Mouse (Mus musculus) layer of hippocampus, adult 11-12 months (tissue): ENCODE measurements around the gene Igf2bp1.
"Not testable (repeated sequence)": the region's sequence is repeated elsewhere in the genome, so short reads cannot be mapped to it uniquely, and the experiment has no call there.

ENCODE experiments used
- DNase-seq: peaks from one replicate; pipeline ENCODE4 v3.0.0; 2022; ENCODE audit warnings: low spot score

The Igf2bp1 gene

GRCm38 (mm10) chr11:95963304-95963703 is 42.4 kb downstream of the Igf2bp1 start:
- DNase-seq = no peak

- no peak for DNase-seq
These were observed 46.6 kb downstream of the Igf2bp1 start for GRCm38 (mm10) chr11:95959152-95959551.

DNA sequence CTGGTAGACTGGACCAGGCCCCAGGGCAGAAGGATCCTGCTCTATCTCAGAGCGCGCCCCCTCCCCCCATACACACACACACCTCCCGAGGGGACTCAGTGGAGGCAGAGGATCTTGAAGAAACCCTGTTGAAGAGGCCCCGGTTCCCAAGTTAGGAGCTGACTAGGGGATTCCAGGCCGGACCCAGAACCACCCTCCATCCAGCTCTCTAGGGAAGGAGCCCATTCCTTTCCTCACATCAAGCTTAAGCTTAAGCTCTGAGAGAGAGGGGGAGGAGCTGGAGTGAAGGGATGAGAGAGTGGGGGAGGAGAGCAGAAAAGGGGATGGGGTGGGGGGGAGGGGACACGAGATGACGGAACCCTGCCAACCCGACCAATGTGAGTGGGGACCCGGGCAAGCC is 47.5 kb downstream of the Igf2bp1 start:
- DNase-seq = no peak

GRCm38 (mm10) chr11:95957407-95957806 is 48.3 kb downstream of the Igf2bp1 start:
- no peak for DNase-seq

GRCm38 (mm10) chr11:95953313-95953712 is 52.4 kb downstream of the Igf2bp1 start:
- DNase-seq = no peak

DNA sequence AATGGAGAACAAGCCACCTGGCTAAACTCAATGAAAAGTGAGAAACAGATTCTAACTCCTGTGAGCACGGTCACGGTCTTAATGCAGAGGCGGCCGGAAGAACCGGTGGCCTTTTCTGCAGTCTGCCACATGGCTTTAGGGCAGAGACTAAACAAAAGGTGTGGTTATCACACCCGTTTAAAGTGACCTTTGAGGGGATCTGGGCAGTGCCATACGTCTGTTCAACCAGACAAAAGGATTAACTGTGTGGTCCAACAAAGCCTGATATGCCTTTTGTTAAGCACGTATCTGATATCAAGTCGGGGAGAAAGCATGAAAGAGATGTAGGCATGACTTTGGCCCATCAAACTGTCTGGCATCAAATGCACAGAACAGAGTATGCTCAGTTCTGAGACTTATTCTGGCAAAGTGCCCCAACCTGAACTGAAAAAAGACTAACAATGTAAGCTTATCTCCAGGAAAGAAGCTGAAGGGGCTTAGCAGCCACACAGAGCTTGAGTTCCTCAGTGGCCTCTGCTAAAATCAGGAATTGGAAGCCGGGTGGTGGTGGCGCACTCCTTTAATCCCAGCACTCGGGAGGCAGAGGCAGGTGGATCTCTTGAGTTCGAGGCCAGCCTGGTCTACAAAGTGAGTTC is 59.8 kb downstream of the Igf2bp1 start:
- no peak for DNase-seq

- DNase-seq = no peak
These were observed 65.8 kb downstream of the Igf2bp1 start for GRCm38 (mm10) chr11:95939828-95940507.

DNA sequence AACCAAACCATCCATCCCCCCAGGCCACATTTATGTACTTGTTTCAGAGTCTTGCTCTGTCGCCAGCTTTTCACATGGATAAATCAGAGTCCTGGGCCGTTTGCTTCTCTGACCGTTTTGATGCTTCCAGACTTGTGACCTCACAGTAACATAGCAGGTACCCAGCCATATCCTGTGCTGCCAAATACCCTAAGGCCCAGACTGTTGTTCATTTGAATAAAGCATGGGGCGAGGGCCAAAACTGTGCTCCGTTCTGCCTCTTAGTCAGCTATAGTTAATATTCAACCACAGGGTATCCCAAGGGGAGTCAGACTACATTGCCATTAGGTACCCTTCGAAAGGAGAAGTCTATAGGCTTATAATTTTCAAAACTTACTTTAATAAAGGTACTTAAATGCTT is 69.3 kb downstream of the Igf2bp1 start:
- DNase-seq = no peak

DNA sequence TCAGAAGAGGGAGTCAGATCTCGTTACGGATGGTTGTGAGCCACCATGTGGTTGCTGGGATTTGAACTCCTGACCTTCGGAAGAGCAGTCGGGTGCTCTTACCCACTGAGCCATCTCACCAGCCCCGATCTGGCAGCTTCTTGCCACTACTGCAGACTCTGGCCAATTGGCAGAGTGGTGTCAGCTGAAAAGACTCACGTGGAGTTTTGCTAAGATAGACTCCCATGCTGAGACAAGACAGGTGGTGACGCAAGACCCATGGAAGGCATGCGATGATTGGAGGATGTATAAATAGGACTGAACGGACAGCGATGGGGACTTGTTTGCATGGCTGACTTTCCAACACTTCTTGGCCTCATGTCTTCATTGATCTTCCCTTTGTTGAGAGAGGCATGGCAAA is 73.6 kb downstream of the Igf2bp1 start:
- not testable (repeated sequence) for DNase-seq

- no peak for DNase-seq
These were observed 79.3 kb downstream of the Igf2bp1 start for GRCm38 (mm10) chr11:95926398-95926797.

GRCm38 (mm10) chr11:95925976-95926375 is 79.8 kb downstream of the Igf2bp1 start:
- DNase-seq = no peak

- DNase-seq = no peak
These were observed 81.5 kb downstream of the Igf2bp1 start for GRCm38 (mm10) chr11:95924215-95924614.

DNA sequence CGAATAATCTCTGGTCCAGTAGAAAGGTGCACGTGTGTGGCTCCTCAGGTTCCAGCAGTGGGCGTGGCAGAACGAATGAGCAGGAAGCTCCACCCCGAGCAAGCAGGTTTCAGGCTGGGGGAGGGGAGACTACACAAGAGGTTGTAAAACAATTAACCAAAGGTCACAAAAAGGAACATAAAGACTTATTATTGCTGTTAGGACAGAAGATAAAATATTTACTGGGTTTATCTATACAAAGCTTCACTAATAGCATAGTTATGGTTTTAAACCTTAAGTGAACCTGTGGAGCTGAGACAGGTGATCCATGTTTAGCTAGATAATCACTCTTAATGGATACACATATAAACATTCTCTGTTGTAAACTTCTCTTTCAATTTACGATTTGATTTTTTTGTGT is 82.3 kb downstream of the Igf2bp1 start:
- not testable (repeated sequence) for DNase-seq

DNA sequence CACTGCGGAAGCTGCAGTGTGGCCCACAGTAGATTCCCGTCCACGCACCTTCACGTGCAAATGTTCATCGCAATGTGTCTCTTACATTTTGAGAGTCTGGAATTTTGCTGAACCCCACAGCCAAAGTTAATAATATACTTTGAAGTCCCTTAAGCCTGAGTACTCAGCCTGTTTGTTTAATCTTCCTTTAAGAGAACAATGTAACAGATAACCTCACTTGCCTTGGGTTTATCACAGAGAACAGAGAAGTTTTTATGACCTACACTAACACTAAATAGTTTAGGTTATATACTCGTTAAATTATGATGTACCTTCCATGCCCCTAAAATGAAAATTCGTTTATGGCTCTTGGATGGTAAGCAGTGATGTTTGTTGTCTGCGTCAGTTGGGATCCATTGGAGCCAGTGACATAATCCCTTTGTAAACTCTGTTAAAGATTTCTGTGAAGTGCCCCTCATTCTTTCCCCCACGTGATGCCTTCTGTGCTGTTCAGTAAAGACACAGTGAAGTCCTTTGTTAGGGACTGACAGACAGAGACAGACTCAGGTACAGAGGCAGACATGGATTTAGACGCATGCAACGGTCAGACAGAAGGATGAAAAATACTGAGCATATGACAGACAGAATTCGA is 83.6 kb downstream of the Igf2bp1 start:
- no peak for DNase-seq

DNA sequence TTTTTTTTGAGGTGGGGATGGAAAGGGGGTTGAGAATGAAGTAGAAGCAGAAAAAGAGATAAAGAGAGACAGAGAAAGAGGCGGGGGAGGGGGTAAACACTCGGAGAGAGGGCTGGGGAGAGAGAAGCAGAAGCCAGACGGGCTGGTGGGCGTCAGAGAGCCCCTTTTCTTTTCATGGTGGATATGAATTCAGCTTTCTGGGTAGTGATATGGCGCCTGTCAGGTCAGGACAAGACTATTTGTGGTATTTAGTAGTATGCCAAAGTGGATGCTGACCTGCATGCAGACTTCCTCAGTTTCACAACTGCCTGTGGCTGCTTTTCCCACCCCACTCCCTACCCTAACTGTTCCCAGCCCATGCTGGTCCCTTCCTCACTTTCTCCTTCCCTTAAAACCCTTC is 89.3 kb downstream of the Igf2bp1 start:
- no peak for DNase-seq

GRCm38 (mm10) chr11:95915006-95915710 is 90.6 kb downstream of the Igf2bp1 start:
- DNase-seq = no peak

- peak; percentile 4 for DNase-seq
These were observed 91.2 kb downstream of the Igf2bp1 start, which contains the start of gene B4galnt2 for GRCm38 (mm10) chr11:95914571-95914991. Gene B4galnt2 (minus strand): TSS chr11:95914891.

DNA sequence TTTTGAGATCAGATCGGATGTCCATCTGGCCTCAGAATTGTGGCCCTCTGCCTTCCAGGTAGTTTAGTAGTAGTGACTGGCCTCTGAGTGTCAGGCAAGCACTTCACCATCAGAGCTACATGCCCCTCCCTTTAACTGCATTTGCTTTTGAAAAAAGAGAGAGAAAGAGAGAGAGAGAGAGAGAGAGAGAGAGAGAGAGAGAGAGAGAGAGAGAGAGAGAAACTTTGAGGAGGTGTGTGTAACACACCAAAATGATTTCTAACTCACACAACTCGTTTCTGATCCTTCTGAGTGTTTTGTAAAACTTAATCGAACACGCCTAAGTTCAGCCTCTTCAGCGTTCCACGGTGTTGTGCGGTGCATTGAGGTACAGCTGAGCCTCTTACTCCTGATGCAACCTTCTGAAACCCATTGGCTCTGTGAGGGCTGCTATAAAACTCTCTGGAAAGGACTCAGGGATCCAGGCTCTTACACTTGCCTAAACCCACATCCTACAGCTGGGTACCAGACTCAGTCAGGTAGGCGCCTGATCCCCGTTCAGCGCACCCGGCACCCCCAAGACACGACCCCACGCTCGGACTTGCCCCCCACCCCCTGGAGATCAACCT is 91.7 kb downstream of the Igf2bp1 start:
- DNase-seq = no peak

DNA sequence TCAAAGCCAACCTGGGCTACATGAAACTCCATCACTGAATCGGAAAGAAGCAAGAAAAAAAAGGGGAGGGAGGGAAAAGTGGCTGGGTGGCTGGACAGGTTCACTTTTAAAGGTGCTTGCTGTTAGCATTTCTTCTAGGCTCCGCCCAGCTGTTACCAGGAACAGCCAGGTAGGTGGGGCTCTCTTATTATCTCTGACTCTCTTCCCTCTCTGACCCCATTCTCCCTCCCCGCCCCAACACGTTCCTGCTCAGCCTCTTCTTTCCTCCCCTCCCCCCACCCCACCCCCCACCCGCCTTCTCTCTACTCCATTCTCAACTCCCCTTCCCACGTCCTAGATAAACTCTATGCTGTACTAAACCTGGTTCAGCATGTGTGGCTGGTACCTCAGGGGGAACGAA is 94.2 kb downstream of the Igf2bp1 start:
- DNase-seq = no peak

GRCm38 (mm10) chr11:95907805-95908524 is 97.8 kb downstream of the Igf2bp1 start:
- DNase-seq = no peak
